Mouse (Mus musculus) ES-E14 (cell line): ENCODE measurements around the gene Arhgap24. TPM values are rescaled to one million over a fixed set of nuclear protein-coding genes. Genes with fewer than 3 reads are reported as not detected.

ENCODE experiments used
- DNase-seq: peaks from one replicate; pipeline ENCODE4 v3.0.0-alpha.2; 2013; ENCODE audit warnings: low read depth, low spot score
- H3K27ac ChIP-seq: 2 replicates; pipeline ENCODE4 v1.5.1; 2012; ENCODE audit warnings: low read depth, mild to moderate bottlenecking, low read length, moderate library complexity, mixed read lengths; ENCODE audit not compliant: poor library complexity, insufficient read depth, severe bottlenecking
- H3K36me3 ChIP-seq: 2 replicates; pipeline ENCODE4 v1.6.1; 2012; ENCODE audit warnings: mild to moderate bottlenecking, low read length, moderate library complexity, mixed read lengths; ENCODE audit not compliant: control insufficient read depth, poor library complexity, insufficient read depth, severe bottlenecking
- H3K4me1 ChIP-seq, 2 experiments: fragments of 150-350 bp in 1 of 2; sonication (generic) in 1 of 2; 2 replicates each; pipeline ENCODE4 v1.6.1; 2012; ENCODE audit warnings: low read length in 2 of 2, mild to moderate bottlenecking in 1 of 2, mixed read lengths in 1 of 2; ENCODE audit not compliant: control insufficient read depth in 2 of 2, insufficient read depth in 2 of 2, poor library complexity in 1 of 2
- H3K4me3 ChIP-seq, 2 experiments: fragments of 150-350 bp in 1 of 2; sonication (generic) in 1 of 2; 2 replicates each; pipeline ENCODE4 v1.5.1; 2012; ENCODE audit warnings: low read length in 2 of 2, low read depth in 1 of 2, mild to moderate bottlenecking in 1 of 2, mixed read lengths in 1 of 2; ENCODE audit not compliant: insufficient read depth in 1 of 2, poor library complexity in 1 of 2, severe bottlenecking in 1 of 2
- H3K9ac ChIP-seq: 2 replicates; pipeline ENCODE4 v1.6.1; 2012; ENCODE audit warnings: low read depth, mild to moderate bottlenecking, low read length, mixed read lengths; ENCODE audit not compliant: poor library complexity, insufficient read depth, severe bottlenecking
- H3K9me3 ChIP-seq: fragments of 150-350 bp; sonication (generic); 2 replicates; pipeline ENCODE4 v1.6.1; 2012; ENCODE audit warnings: low read depth, mild to moderate bottlenecking, low read length; ENCODE audit not compliant: control insufficient read depth, insufficient read depth
- CHD2 ChIP-seq: IDR thresholded peaks from 2 replicates; pipeline ENCODE4 v1.6.1; 2014; ENCODE audit warnings: mild to moderate bottlenecking, low read depth, low read length, inconsistent platforms
- HCFC1 ChIP-seq: IDR thresholded peaks from 2 replicates; pipeline ENCODE4 v1.6.1; 2012; ENCODE audit warnings: low read length, inconsistent platforms, borderline replicate concordance; ENCODE audit not compliant: insufficient read depth
- MAFK ChIP-seq: IDR thresholded peaks from 2 replicates; pipeline ENCODE4 v1.6.1; 2014; ENCODE audit warnings: mild to moderate bottlenecking, low read depth, low read length, inconsistent platforms; ENCODE audit not compliant: insufficient read depth
- ZC3H11A ChIP-seq: IDR thresholded peaks from 2 replicates; pipeline ENCODE4 v1.6.1; 2012; ENCODE audit warnings: low read depth, mild to moderate bottlenecking, inconsistent platforms, low read length, borderline replicate concordance
- ZNF384 ChIP-seq: IDR thresholded peaks from 2 replicates; pipeline ENCODE4 v1.6.1; 2012; ENCODE audit warnings: low read depth, low read length, inconsistent platforms
- in situ Hi-C, 2 experiments: fragments of 600-800 bp; cut with MboI; formaldehyde crosslinking; loops; one replicate each; pipeline ENCODE4 v1.15.1; 2025; ENCODE audit warnings: low sequenced_read_pairs in 2 of 2, inconsistent platforms in 1 of 2; ENCODE audit not compliant: unreplicated experiment in 2 of 2
- total RNA-seq: library from RNA; depleted of rRNA; stranded (reverse); fragments of 300-350 nt; gene quantifications from 2 replicates; pipeline ENCODE4 v1.2.3, GENCODE M21; 2012

The Arhgap24 gene
- total RNA-seq, 1 experiment = 0.89 TPM

DNA sequence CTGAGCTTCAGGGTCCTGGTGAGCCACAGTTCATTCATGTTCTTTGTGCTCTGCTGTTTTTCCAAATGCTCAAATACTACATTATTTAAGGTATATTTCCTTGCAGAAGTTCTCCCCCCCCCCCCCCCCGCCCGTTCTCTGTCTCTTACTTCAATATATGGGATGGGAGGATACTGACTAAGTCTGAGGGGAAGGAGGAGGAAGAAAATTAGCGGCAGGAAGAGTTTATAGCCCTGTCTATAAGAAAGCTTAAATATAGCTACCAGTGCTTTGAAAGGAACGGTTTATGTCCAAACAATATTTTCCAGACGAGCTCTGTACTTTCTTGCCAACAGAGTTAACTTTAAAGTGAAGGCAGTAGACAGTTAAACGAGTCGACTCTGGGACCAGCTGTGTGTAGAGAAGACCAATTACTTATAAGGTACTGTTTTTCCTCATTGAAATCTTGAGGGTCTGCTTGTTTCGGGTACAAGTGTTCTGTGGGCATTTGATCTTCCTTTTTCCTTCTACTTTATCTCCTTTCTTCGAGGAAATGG lies 243.7 kb downstream of the Arhgap24 start:
- no peaks in the 10 kb centered on the region for H3K36me3 ChIP-seq
- H3K4me1 ChIP-seq = no peaks in the 10 kb centered on the region
- no peak overlapping the region for H3K9ac ChIP-seq
- no peaks in the 10 kb centered on the region for H3K9me3 ChIP-seq
- in situ Hi-C loops = no loop called here
- no peak overlapping the region for H3K4me3 ChIP-seq
- H3K27ac ChIP-seq = no peak overlapping the region
- TF ChIP-seq HCFC1 (no peak), ZNF384 (no peak), ZC3H11A (no peak), CHD2 (no peak), MAFK (no peak)
- no peak for DNase-seq

GRCm38 (mm10) chr5:102725365-102725764 lies 244.2 kb downstream of the Arhgap24 start:
- TF ChIP-seq MAFK (no peak), ZC3H11A (no peak), CHD2 (no peak), HCFC1 (no peak), ZNF384 (no peak)
- no peak overlapping the region for H3K9ac ChIP-seq
- in situ Hi-C loops = no loop called here
- no peaks in the 10 kb centered on the region for H3K4me1 ChIP-seq
- no peak overlapping the region for H3K27ac ChIP-seq
- H3K9me3 ChIP-seq = no peaks in the 10 kb centered on the region
- no peaks in the 10 kb centered on the region for H3K36me3 ChIP-seq
- no peak for DNase-seq
- no peak overlapping the region for H3K4me3 ChIP-seq

DNA sequence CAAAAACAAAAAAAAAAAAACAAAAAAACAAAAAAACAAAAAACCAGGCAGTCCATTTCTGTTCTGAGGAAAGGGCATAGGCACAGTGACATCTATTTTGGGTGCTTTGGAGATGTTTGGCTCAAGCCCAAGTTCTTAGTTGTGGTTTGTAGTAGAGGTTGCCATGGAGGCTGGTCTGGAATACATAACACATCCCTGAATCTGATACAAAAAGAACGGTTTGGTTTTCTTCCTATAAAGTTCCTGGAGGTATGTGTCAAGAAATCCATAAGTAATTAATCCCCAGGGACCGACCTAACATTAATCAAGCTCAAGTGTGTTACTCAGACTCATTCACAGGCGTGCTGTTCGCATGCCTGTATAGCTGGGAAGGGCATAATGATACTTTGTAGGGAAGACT lies 245.8 kb downstream of the Arhgap24 start:
- in situ Hi-C loops = no loop called here
- no peak overlapping the region for H3K27ac ChIP-seq
- H3K4me1 ChIP-seq = no peaks in the 10 kb centered on the region
- no peak for DNase-seq
- no peaks in the 10 kb centered on the region for H3K36me3 ChIP-seq
- no peaks in the 10 kb centered on the region for H3K9me3 ChIP-seq
- no peak for TF ChIP-seq CHD2
- TF ChIP-seq MAFK = no peak
- no peak for TF ChIP-seq ZC3H11A
- TF ChIP-seq ZNF384 = 0 out of 2 replicates have a peak, but pooled peaks have one; percentile 15
- no peak for TF ChIP-seq HCFC1
- H3K9ac ChIP-seq = no peak overlapping the region
- no peak overlapping the region for H3K4me3 ChIP-seq

DNA sequence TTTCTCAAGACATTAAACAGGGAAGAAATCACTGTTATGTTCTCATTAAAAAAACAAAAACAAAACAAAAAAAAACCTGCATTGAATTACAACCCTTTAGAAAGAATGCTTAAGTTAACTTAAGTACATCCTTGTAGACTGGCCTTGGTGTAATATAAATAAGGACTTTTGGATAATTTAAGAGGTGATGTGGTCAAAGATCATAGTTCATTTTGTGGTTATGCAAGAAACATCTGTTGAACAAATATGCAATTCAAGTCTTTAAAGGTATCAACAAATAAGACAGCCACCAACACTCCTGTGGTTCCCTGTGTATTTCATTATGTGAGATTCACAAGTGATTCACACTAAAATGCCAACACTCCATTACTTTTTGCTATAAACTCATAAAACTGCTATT lies 247.3 kb downstream of the Arhgap24 start:
- in situ Hi-C loops = no loop called here

DNA sequence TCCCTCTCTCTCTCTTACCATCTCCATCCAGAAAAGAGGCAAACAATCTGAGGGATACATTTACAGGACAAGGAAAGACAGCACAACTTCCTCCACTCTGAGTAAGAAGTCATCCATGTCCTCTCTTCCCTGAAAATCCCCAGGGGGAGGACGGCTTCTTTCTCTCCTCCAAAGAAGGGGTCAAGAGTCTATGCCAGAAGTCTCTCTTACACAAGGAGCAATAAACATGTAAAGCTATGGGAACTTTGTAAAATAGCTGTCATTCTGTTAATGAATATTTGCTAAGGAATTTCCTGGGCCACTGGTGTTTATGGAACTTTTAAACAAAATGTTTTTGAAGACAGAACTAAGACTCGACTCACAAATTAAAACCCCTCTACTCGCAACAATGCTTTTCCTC lies 248.3 kb downstream of the Arhgap24 start:
- no peak for DNase-seq
- in situ Hi-C loops = no loop called here
- no peaks in the 10 kb centered on the region for H3K4me1 ChIP-seq
- no peak overlapping the region for H3K9ac ChIP-seq
- H3K9me3 ChIP-seq = no peaks in the 10 kb centered on the region
- TF ChIP-seq MAFK (no peak), HCFC1 (no peak), ZNF384 (no peak), CHD2 (no peak), ZC3H11A (no peak)
- H3K4me3 ChIP-seq = no peak overlapping the region
- no peak overlapping the region for H3K27ac ChIP-seq
- no peaks in the 10 kb centered on the region for H3K36me3 ChIP-seq

More for the DNA sequence above, 247.3 kb downstream of the Arhgap24 start:
- Histone ChIP-seq H3K36me3 (no peaks in the 10 kb centered on the region), H3K9ac (no peak overlapping the region), H3K4me1 (no peaks in the 10 kb centered on the region), H3K27ac (no peak overlapping the region), H3K4me3 (no peak overlapping the region), H3K9me3 (no peaks in the 10 kb centered on the region)
- no peak for DNase-seq
- no peak for TF ChIP-seq ZNF384
- no peak for TF ChIP-seq MAFK
- no peak for TF ChIP-seq HCFC1
- TF ChIP-seq CHD2 = no peak
